Comparison of ENCODE assay signal across 11 mouse cellular contexts in genomic region chr2:180600569-180601021, GRCm38 (mm10). TPM values are rescaled to one million over a fixed set of nuclear protein-coding genes. Genes with fewer than 3 reads are reported as not detected.
DNase-seq lines count a peak whose midpoint lies in the region; ATAC-seq and TF ChIP-seq lines count a peak whose summit lies in the region.
"Had no signal": no experiment of that assay in that cellular context is flagged by ENCODE, and none has a peak within 500 bp of the region (broad histone marks: within the 10 kb centered on the region; RNA-seq: fewer than 3 reads in every experiment).

No protein-coding gene starts in this region.

- H3K4me3 ChIP-seq in forebrain, embryonic 15.5 days = no peak overlapping the region
- H3K4me3 ChIP-seq in midbrain, postnatal 0 days (ENCODE audit: low read depth, low read length) = no peak overlapping the region
- H3K4me3 ChIP-seq: liver, embryonic 13.5 days had no signal

- WGBS in forebrain, embryonic 15.5 days = 5% methylated on average over 9 of the region's 9 CpGs
- 10% methylated on average over 9 of the region's 9 CpGs for WGBS in midbrain, postnatal 0 days

- no peak overlapping the region for H3K4me2 ChIP-seq in forebrain, embryonic 15.5 days (replicated peaks)
- H3K4me2 ChIP-seq in midbrain, postnatal 0 days (ENCODE audit: low read depth, low read length, poor library complexity, severe bottlenecking) = no peak overlapping the region
- H3K4me2 ChIP-seq: liver, embryonic 13.5 days had no signal

- TF ChIP-seq CTCF in midbrain, postnatal 0 days (IDR thresholded peaks at IDR 0.05) = no peak

- peak overlapping the region; percentile 60 for H3K27ac ChIP-seq in forebrain, embryonic 15.5 days (replicated peaks)
- peak overlapping the region; percentile 57; the same call in 1 of the 2 replicates for H3K27ac ChIP-seq in midbrain, postnatal 0 days (ENCODE audit: low read depth, low read length)
- H3K27ac ChIP-seq: liver, embryonic 13.5 days had no signal

- ATAC-seq in forebrain, embryonic 15.5 days (replicated peaks) = peak; percentile 55
- peak; percentile 72 for ATAC-seq in midbrain, postnatal 0 days (ENCODE audit: low FRiP score)
- no peak for ATAC-seq in erythroid progenitor cell, adult 5-6 weeks (replicated peaks; ENCODE audit: low FRiP score, poor library complexity, severe bottlenecking)
- ATAC-seq: activated CD4-positive, CD25-positive, alpha-beta regulatory T cell, adult 4 months had no signal

- peak; percentile 22 for DNase-seq in embryo, embryonic 10.5 days (ENCODE audit: low spot score)
- DNase-seq in embryo, embryonic 10 days (ENCODE audit: low spot score) = no peak
- peak; percentile 37 for DNase-seq in lung, postnatal 10 days
- DNase-seq in lung, postnatal 4 days = no peak
- peak; percentile 93 for DNase-seq in midbrain, postnatal 0 days (ENCODE audit: low spot score)
- DNase-seq in adrenal gland, postnatal 25 days = no peak
- DNase-seq: liver, embryonic 13.5 days had no signal

- peaks cover 35% of the 10 kb centered on the region for H3K4me1 ChIP-seq in forebrain, embryonic 15.5 days
- peaks cover 17% of the 10 kb centered on the region; the same call in 1 of the 2 replicates for H3K4me1 ChIP-seq in midbrain, postnatal 0 days (ENCODE audit: insufficient read depth, low read length)
- H3K4me1 ChIP-seq: liver, embryonic 13.5 days had no signal

- no peaks in the 10 kb centered on the region for H3K9me3 ChIP-seq in forebrain, embryonic 15.5 days
- H3K9me3 ChIP-seq in midbrain, postnatal 0 days (ENCODE audit: low read length) = no peaks in the 10 kb centered on the region
- H3K9me3 ChIP-seq: liver, embryonic 13.5 days had no signal

- H3K9ac ChIP-seq in forebrain, embryonic 15.5 days (replicated peaks) = no peak overlapping the region
- no peak overlapping the region for H3K9ac ChIP-seq in midbrain, postnatal 0 days (replicated peaks; ENCODE audit: low read length, poor library complexity, severe bottlenecking)
- H3K9ac ChIP-seq: liver, embryonic 13.5 days had no signal

- H3K27me3 ChIP-seq in forebrain, embryonic 15.5 days = 0 out of 2 replicates have a peak, but pooled peaks cover 5% of the 10 kb centered on the region
- no peaks in the 10 kb centered on the region for H3K27me3 ChIP-seq in midbrain, postnatal 0 days (ENCODE audit: insufficient read depth, low read length)

- no peaks in the 10 kb centered on the region for H3K36me3 ChIP-seq in forebrain, embryonic 15.5 days
- no peaks in the 10 kb centered on the region for H3K36me3 ChIP-seq in midbrain, postnatal 0 days (ENCODE audit: insufficient read depth, low read length)

RNA-seq across cellular contexts. Expression of gene Col9a3, which starts 3.0 kb away (rescaled TPM):
- 37.2 and 44.3 TPM in 2 replicates for polyA plus RNA-seq in forebrain, embryonic 15.5 days (2015; fragmentation: Nextera tagmentation; extraction: Ambion mirVana)
- 19.9 and 47.6 TPM in 2 replicates for total RNA-seq in midbrain, postnatal 0 days (2014; rRNA removed)
- polyA plus RNA-seq in midbrain, postnatal 0 days (2015; fragmentation: Nextera tagmentation; extraction: Ambion mirVana) = 29.6 and 29.8 TPM in 2 replicates
- total RNA-seq in erythroid progenitor cell, adult 5-6 weeks (2015; ENCODE audit: low replicate concordance) = 1.1 and 2.1 TPM in 2 replicates
- 0.51 TPM in 1 of 2 replicates, not detected in the other for total RNA-seq in erythroid progenitor cell, adult 5-6 weeks (2017; ENCODE audit: low replicate concordance)
- 0.70 and 1.0 TPM in 2 replicates for total RNA-seq in adrenal gland, postnatal 25 days (2021)

RNA-seq across cellular contexts. Expression of gene Ogfr, which starts 11.6 kb away (rescaled TPM):
- polyA plus RNA-seq in forebrain, embryonic 15.5 days (2015; fragmentation: Nextera tagmentation; extraction: Ambion mirVana) = 83.7 and 89.1 TPM in 2 replicates
- 121 and 126 TPM in 2 replicates for total RNA-seq in midbrain, postnatal 0 days (2014; rRNA removed)
- 82.1 and 82.4 TPM in 2 replicates for polyA plus RNA-seq in midbrain, postnatal 0 days (2015; fragmentation: Nextera tagmentation; extraction: Ambion mirVana)
- 31.7 and 33.1 TPM in 2 replicates for total RNA-seq in erythroid progenitor cell, adult 5-6 weeks (2015; ENCODE audit: low replicate concordance)
- 25.0 and 55.8 TPM in 2 replicates for total RNA-seq in erythroid progenitor cell, adult 5-6 weeks (2017; ENCODE audit: low replicate concordance)
- total RNA-seq in adrenal gland, postnatal 25 days (2021) = 44.2 and 53.5 TPM in 2 replicates

RNA-seq across cellular contexts. Expression of gene Mrgbp, which starts 19.5 kb away (rescaled TPM):
- polyA plus RNA-seq in forebrain, embryonic 15.5 days (2015; fragmentation: Nextera tagmentation; extraction: Ambion mirVana) = 51.8 and 52.5 TPM in 2 replicates
- 58.3 and 60.8 TPM in 2 replicates for total RNA-seq in midbrain, postnatal 0 days (2014; rRNA removed)
- 34.4 and 36.5 TPM in 2 replicates for polyA plus RNA-seq in midbrain, postnatal 0 days (2015; fragmentation: Nextera tagmentation; extraction: Ambion mirVana)
- 13.4 and 16.9 TPM in 2 replicates for total RNA-seq in erythroid progenitor cell, adult 5-6 weeks (2015; ENCODE audit: low replicate concordance)
- 12.1 and 14.3 TPM in 2 replicates for total RNA-seq in erythroid progenitor cell, adult 5-6 weeks (2017; ENCODE audit: low replicate concordance)
- 17.7 and 22.3 TPM in 2 replicates for total RNA-seq in adrenal gland, postnatal 25 days (2021)

RNA-seq across cellular contexts. Expression of gene Tcfl5, which starts 41.9 kb away (rescaled TPM):
- polyA plus RNA-seq in forebrain, embryonic 15.5 days (2015; fragmentation: Nextera tagmentation; extraction: Ambion mirVana) = 0.29 and 0.50 TPM in 2 replicates
- total RNA-seq in midbrain, postnatal 0 days (2014; rRNA removed) = 5.9 and 7.8 TPM in 2 replicates
- polyA plus RNA-seq in midbrain, postnatal 0 days (2015; fragmentation: Nextera tagmentation; extraction: Ambion mirVana) = 0.79 and 1.0 TPM in 2 replicates
- total RNA-seq in erythroid progenitor cell, adult 5-6 weeks (2015; ENCODE audit: low replicate concordance) = not detected in 2 replicates
- total RNA-seq in erythroid progenitor cell, adult 5-6 weeks (2017; ENCODE audit: low replicate concordance) = not detected in 2 replicates
- not detected in 2 replicates for total RNA-seq in adrenal gland, postnatal 25 days (2021)
- total RNA-seq: neutrophil, adult 5-6 weeks had no signal
- polyA plus RNA-seq: activated CD4-positive, CD25-positive, alpha-beta regulatory T cell, adult 4 months; liver, embryonic 13.5 days had no signal

Comparison
In these comparisons a context has a peak if more than half of its experiments do, and no peak if none do; other contexts are left out.
1. DNase-seq: peak in embryo, embryonic 10.5 days (single experiment), lung, postnatal 10 days (single experiment) and midbrain, postnatal 0 days (single experiment); none in embryo, embryonic 10 days (single experiment), lung, postnatal 4 days (0 of 2) and adrenal gland, postnatal 25 days (single experiment).